Mouse (Mus musculus): ENCODE measurements around the gene Asgr1. TPM values are rescaled to one million over a fixed set of nuclear protein-coding genes. Genes with fewer than 3 reads are reported as not detected.

The Asgr1 gene
- polyA plus RNA-seq, 1 experiment from 2014 or later, result 3.9 TPM

DNA sequence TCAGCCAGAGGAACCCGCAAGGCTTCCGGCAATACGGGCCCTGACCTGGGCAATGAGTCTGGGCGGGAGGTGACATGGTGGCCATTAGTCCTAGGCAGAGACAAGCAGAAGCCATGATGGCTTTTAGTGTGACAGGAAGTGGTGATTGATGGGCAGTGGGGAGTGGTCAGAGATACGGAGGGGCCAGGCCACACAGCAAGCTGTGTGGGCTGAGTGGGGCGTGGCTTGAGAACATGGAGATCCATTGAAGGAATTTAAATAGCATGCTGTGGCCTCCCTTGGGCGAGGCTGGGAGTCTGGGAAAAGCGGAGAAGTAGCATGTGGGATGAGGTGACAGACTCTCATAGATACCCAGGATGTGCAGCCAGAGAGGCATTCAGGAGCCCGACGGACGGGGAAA lies 43.5 kb downstream of the Asgr1 start:
- 73% methylated on average over 11 of the region's 11 CpGs for whole genome bisulfite sequencing

DNA sequence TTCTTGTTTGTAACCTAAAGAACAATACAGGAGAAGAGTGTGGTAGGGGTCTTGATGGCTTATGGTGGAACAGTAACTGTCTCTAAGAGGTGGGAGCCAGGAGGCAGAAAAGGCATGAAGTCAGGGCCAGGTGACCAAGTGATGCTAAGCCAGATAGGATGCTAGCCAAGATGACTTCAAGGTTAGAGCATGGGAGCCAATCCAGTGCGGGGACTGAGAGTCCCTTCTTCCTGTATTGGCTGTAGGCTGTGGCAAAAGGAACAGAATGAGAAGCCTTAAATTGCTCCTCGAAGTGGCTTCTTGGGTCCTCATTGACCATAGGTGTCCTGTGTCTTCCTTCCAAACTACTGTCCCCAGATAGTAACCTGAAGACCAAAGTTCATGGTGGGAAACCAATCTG lies 45.2 kb downstream of the Asgr1 start:
- Histone ChIP-seq H3K4me3 (ENCODE audit: low read length) (no peak overlapping the region), H3K27ac (ENCODE audit: low read depth, low read length) (no peak overlapping the region), H3K9ac (ENCODE audit: low read depth, low read length) (no peak overlapping the region), H3K36me3 (ENCODE audit: control insufficient read depth, insufficient read depth, low read length) (no peaks in the 10 kb centered on the region), H3K4me2 (ENCODE audit: low read length) (no peak overlapping the region), H3K4me1 (ENCODE audit: control insufficient read depth, insufficient read depth, low read depth, low read length) (no peaks in the 10 kb centered on the region), H3K9me3 (ENCODE audit: control insufficient read depth, low read length) (no peaks in the 10 kb centered on the region), H3K27me3 (replicated peaks; ENCODE audit: control insufficient read depth, insufficient read depth, low read length) (no peaks in the 10 kb centered on the region)
- 90% methylated on average over 2 of the region's 2 CpGs for WGBS
- no peak for ATAC-seq

More for the DNA sequence above, 43.5 kb downstream of the Asgr1 start:
- Histone ChIP-seq H3K9me3 (ENCODE audit: control insufficient read depth, low read length) (no peaks in the 10 kb centered on the region), H3K4me1 (ENCODE audit: control insufficient read depth, insufficient read depth, low read depth, low read length) (no peaks in the 10 kb centered on the region), H3K27ac (ENCODE audit: low read depth, low read length) (no peak overlapping the region), H3K4me2 (ENCODE audit: low read length) (no peak overlapping the region), H3K36me3 (ENCODE audit: control insufficient read depth, insufficient read depth, low read length) (no peaks in the 10 kb centered on the region), H3K27me3 (replicated peaks; ENCODE audit: control insufficient read depth, insufficient read depth, low read length) (no peaks in the 10 kb centered on the region), H3K4me3 (ENCODE audit: low read length) (no peak overlapping the region), H3K9ac (ENCODE audit: low read depth, low read length) (no peak overlapping the region)
- no peak for ATAC-seq

DNA sequence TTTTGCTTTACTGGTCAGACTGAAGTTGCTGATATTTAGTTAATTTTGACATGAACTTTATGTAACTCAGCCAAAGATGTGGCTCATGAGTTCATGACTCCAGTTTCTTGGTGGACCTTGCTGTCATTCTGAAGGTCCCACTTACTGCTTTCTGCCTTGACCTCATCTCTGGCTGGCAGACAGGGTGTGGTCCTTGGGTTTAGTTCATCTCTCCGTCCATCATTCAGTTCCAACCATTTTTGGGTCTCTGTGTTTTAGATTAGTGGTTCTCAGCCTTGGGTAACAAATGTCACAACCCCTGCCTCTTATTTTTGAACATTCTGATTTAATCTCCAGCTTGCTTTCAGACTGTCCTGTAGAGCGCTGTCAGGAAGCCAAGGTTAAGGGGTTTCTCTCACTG lies 45.9 kb downstream of the Asgr1 start:
- H3K4me1 ChIP-seq (ENCODE audit: control insufficient read depth, insufficient read depth, low read depth, low read length), result no peaks in the 10 kb centered on the region
- ATAC-seq, result no peak
- 96% methylated on average over 2 of the region's 2 CpGs for WGBS

DNA sequence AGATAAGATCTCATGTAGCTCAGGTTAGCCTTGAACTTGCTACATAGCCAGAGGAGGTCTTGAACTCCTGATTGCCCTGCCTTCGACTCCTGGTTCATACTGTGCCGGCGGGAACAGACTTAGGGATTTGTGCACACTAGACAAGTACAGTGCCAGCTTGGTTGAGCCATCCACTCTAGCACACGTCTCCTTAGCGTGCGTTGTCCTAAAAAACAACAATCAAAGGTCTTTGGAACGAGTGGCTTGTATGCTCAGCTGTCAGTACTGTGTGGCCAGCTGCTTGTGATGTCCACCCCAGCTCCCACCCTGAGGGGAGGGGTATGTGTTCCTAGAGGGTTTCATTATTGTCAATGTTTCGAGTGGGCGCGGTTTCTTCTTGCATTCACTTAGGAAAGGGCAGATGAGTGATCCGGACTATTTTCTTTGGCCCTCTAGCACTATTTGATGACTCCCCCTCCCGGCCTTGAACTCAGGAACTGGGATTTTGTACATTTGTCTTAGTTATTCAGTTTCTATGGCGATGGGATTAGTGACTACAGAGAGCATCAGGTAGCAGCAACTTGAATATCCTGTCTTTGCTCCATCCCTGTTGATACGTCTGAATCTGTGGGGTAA lies 49.9 kb downstream of the Asgr1 start:
- H3K36me3 ChIP-seq (ENCODE audit: control insufficient read depth, insufficient read depth, low read length), result no peaks in the 10 kb centered on the region
- no peak overlapping the region for H3K4me2 ChIP-seq (ENCODE audit: low read length)
- 80% methylated on average over 14 of the region's 14 CpGs for WGBS
- no peak overlapping the region for H3K4me3 ChIP-seq (ENCODE audit: low read length)
- H3K9me3 ChIP-seq (ENCODE audit: control insufficient read depth, low read length), result no peaks in the 10 kb centered on the region
- no peaks in the 10 kb centered on the region for H3K4me1 ChIP-seq (ENCODE audit: control insufficient read depth, insufficient read depth, low read depth, low read length)
- H3K27ac ChIP-seq (ENCODE audit: low read depth, low read length), result no peak overlapping the region
- no peak for ATAC-seq
- no peaks in the 10 kb centered on the region for H3K27me3 ChIP-seq (replicated peaks; ENCODE audit: control insufficient read depth, insufficient read depth, low read length)
- no peak overlapping the region for H3K9ac ChIP-seq (ENCODE audit: low read depth, low read length)

More for the DNA sequence above, 45.9 kb downstream of the Asgr1 start:
- H3K4me2 ChIP-seq (ENCODE audit: low read length), result no peak overlapping the region
- H3K9ac ChIP-seq (ENCODE audit: low read depth, low read length), result no peak overlapping the region
- no peaks in the 10 kb centered on the region for H3K36me3 ChIP-seq (ENCODE audit: control insufficient read depth, insufficient read depth, low read length)
- H3K27me3 ChIP-seq (replicated peaks; ENCODE audit: control insufficient read depth, insufficient read depth, low read length), result no peaks in the 10 kb centered on the region
- H3K27ac ChIP-seq (ENCODE audit: low read depth, low read length), result no peak overlapping the region
- no peaks in the 10 kb centered on the region for H3K9me3 ChIP-seq (ENCODE audit: control insufficient read depth, low read length)
- no peak overlapping the region for H3K4me3 ChIP-seq (ENCODE audit: low read length)

DNA sequence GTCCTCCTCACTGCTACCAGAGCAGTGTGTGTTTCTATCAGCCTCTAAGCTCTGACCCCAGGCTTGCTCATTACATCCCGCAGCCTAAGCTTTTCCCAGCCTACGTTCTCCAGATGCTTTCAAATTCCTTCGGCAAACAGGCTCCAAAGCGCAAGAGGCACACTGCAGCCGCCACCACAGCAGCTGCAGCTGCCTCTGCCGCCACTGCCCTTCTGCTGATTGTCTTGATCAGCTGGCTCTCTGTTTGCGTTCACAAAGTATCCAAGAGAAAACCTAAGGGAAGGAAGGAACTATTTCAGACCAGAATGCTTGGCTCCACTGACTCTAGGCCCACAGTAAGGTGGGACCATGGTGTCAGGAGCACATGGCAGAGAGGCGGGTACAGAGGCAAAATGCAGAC lies 53.2 kb downstream of the Asgr1 start:
- Histone ChIP-seq H3K9ac (ENCODE audit: low read depth, low read length) (no peak overlapping the region), H3K4me3 (ENCODE audit: low read length) (no peak overlapping the region), H3K4me1 (ENCODE audit: control insufficient read depth, insufficient read depth, low read depth, low read length) (no peaks in the 10 kb centered on the region), H3K9me3 (ENCODE audit: control insufficient read depth, low read length) (no peaks in the 10 kb centered on the region), H3K27me3 (replicated peaks; ENCODE audit: control insufficient read depth, insufficient read depth, low read length) (no peaks in the 10 kb centered on the region), H3K4me2 (ENCODE audit: low read length) (no peak overlapping the region), H3K36me3 (ENCODE audit: control insufficient read depth, insufficient read depth, low read length) (no peaks in the 10 kb centered on the region), H3K27ac (ENCODE audit: low read depth, low read length) (no peak overlapping the region)
- no peak for ATAC-seq
- 72% methylated on average over 8 of the region's 8 CpGs for WGBS

MicroRNAs encoded within 50 kb of the gene (microRNA counts, 519-probe panel; counts per million panel counts)
- not detected for microRNA mmu-miR-324-3p
- 2,617 counts per million, percentile 68 among the panel's probes with 10 or more counts for microRNA mmu-miR-324-5p

Small RNA genes within 50 kb of the gene (microRNA-seq; reads per million reads assigned to microRNA genes)
- gene Mir324, result 3,316 reads per million, percentile 87 among the genes with 10 or more reads in this experiment

Other genes with a start within 250 kb of the Asgr1 start
- 1.3 and 1.6 TPM in 2 replicates for gene Tmem102, start 248.5 kb upstream of the Asgr1 start, polyA plus RNA-seq (2015; fragmentation: Nextera tagmentation; extraction: Ambion mirVana)
- gene Gm39566, start 238.8 kb upstream of the Asgr1 start, polyA plus RNA-seq (2015; fragmentation: Nextera tagmentation; extraction: Ambion mirVana), result not detected in 2 replicates
- not detected in 2 replicates for gene Spem2, start 235.6 kb upstream of the Asgr1 start, polyA plus RNA-seq (2015; fragmentation: Nextera tagmentation; extraction: Ambion mirVana)
- 0.35 and 0.45 TPM in 2 replicates for gene Spem1, start 231.9 kb upstream of the Asgr1 start, polyA plus RNA-seq (2015; fragmentation: Nextera tagmentation; extraction: Ambion mirVana)
- 19.1 and 22.4 TPM in 2 replicates for gene Nlgn2, start 216.3 kb upstream of the Asgr1 start, polyA plus RNA-seq (2015; fragmentation: Nextera tagmentation; extraction: Ambion mirVana)
- 341 and 379 TPM in 2 replicates for gene Tmem256, start 215.6 kb upstream of the Asgr1 start, polyA plus RNA-seq (2015; fragmentation: Nextera tagmentation; extraction: Ambion mirVana)
- gene Plscr3, start 207.7 kb upstream of the Asgr1 start, polyA plus RNA-seq (2015; fragmentation: Nextera tagmentation; extraction: Ambion mirVana), result 37.3 and 48.6 TPM in 2 replicates
- gene Tnk1, start 195.4 kb upstream of the Asgr1 start, polyA plus RNA-seq (2015; fragmentation: Nextera tagmentation; extraction: Ambion mirVana), result 0.10 and 0.13 TPM in 2 replicates
- not detected in 2 replicates for gene Tmem95, start 176.1 kb upstream of the Asgr1 start, polyA plus RNA-seq (2015; fragmentation: Nextera tagmentation; extraction: Ambion mirVana)
- 2.2 and 3.2 TPM in 2 replicates for gene Kctd11, start 172.7 kb upstream of the Asgr1 start, polyA plus RNA-seq (2015; fragmentation: Nextera tagmentation; extraction: Ambion mirVana)
- gene Acap1, start 158.5 kb upstream of the Asgr1 start, polyA plus RNA-seq (2015; fragmentation: Nextera tagmentation; extraction: Ambion mirVana), result 0.13 and 0.25 TPM in 2 replicates
- 5.5 and 6.3 TPM in 2 replicates for gene 2810408A11Rik, start 153.1 kb upstream of the Asgr1 start, polyA plus RNA-seq (2015; fragmentation: Nextera tagmentation; extraction: Ambion mirVana)
- gene Neurl4, start 153.0 kb upstream of the Asgr1 start, polyA plus RNA-seq (2015; fragmentation: Nextera tagmentation; extraction: Ambion mirVana), result 17.8 and 19.0 TPM in 2 replicates
- 55.2 and 65.7 TPM in 2 replicates for gene Gps2, start 140.2 kb upstream of the Asgr1 start, polyA plus RNA-seq (2015; fragmentation: Nextera tagmentation; extraction: Ambion mirVana)
- gene Eif5a, start 132.1 kb upstream of the Asgr1 start, polyA plus RNA-seq (2015; fragmentation: Nextera tagmentation; extraction: Ambion mirVana), result 1,120 and 1,123 TPM in 2 replicates
- 5.7 and 6.2 TPM in 2 replicates for gene Ybx2, start 118.3 kb upstream of the Asgr1 start, polyA plus RNA-seq (2015; fragmentation: Nextera tagmentation; extraction: Ambion mirVana)
- 4.7 and 5.8 TPM in 2 replicates for gene Slc2a4, start 105.9 kb upstream of the Asgr1 start, polyA plus RNA-seq (2015; fragmentation: Nextera tagmentation; extraction: Ambion mirVana)
- 0.17 and 0.33 TPM in 2 replicates for gene Cldn7, start 89.3 kb upstream of the Asgr1 start, polyA plus RNA-seq (2015; fragmentation: Nextera tagmentation; extraction: Ambion mirVana)
- gene Ctdnep1, start 72.9 kb upstream of the Asgr1 start, polyA plus RNA-seq (2015; fragmentation: Nextera tagmentation; extraction: Ambion mirVana), result 26.9 and 27.4 TPM in 2 replicates
- gene Elp5, start 71.6 kb upstream of the Asgr1 start, polyA plus RNA-seq (2015; fragmentation: Nextera tagmentation; extraction: Ambion mirVana), result 168 and 188 TPM in 2 replicates
- 576 and 581 TPM in 2 replicates for gene Gabarap, start 62.9 kb upstream of the Asgr1 start, polyA plus RNA-seq (2015; fragmentation: Nextera tagmentation; extraction: Ambion mirVana)
- gene Phf23, start 58.3 kb upstream of the Asgr1 start, polyA plus RNA-seq (2015; fragmentation: Nextera tagmentation; extraction: Ambion mirVana), result 54.2 and 55.4 TPM in 2 replicates
- gene Dvl2, start 53.5 kb upstream of the Asgr1 start, polyA plus RNA-seq (2015; fragmentation: Nextera tagmentation; extraction: Ambion mirVana), result 21.0 and 25.4 TPM in 2 replicates
- 66.6 and 69.1 TPM in 2 replicates for gene Acadvl, start 38.7 kb upstream of the Asgr1 start, polyA plus RNA-seq (2015; fragmentation: Nextera tagmentation; extraction: Ambion mirVana)
- gene Dlg4, start 37.1 kb upstream of the Asgr1 start, polyA plus RNA-seq (2015; fragmentation: Nextera tagmentation; extraction: Ambion mirVana), result 23.1 and 23.4 TPM in 2 replicates
- not detected in 2 replicates for gene Asgr2, start 38.6 kb downstream of the Asgr1 start, polyA plus RNA-seq (2015; fragmentation: Nextera tagmentation; extraction: Ambion mirVana)
- 1.2 and 1.4 TPM in 2 replicates for gene Mgl2, start 76.2 kb downstream of the Asgr1 start, polyA plus RNA-seq (2015; fragmentation: Nextera tagmentation; extraction: Ambion mirVana)
- gene Clec10a, start 102.1 kb downstream of the Asgr1 start, polyA plus RNA-seq (2015; fragmentation: Nextera tagmentation; extraction: Ambion mirVana), result 1.0 and 1.2 TPM in 2 replicates
- gene Slc16a11, start 158.7 kb downstream of the Asgr1 start, polyA plus RNA-seq (2015; fragmentation: Nextera tagmentation; extraction: Ambion mirVana), result 8.7 and 9.7 TPM in 2 replicates
- 11.9 and 15.2 TPM in 2 replicates for gene Slc16a13, start 167.0 kb downstream of the Asgr1 start, polyA plus RNA-seq (2015; fragmentation: Nextera tagmentation; extraction: Ambion mirVana)
- gene Bcl6b, start 175.7 kb downstream of the Asgr1 start, polyA plus RNA-seq (2015; fragmentation: Nextera tagmentation; extraction: Ambion mirVana), result 5.1 and 6.6 TPM in 2 replicates
- 167 and 175 TPM in 2 replicates for gene 0610010K14Rik, start 183.8 kb downstream of the Asgr1 start, polyA plus RNA-seq (2015; fragmentation: Nextera tagmentation; extraction: Ambion mirVana)
- gene Gm21988, start 185.7 kb downstream of the Asgr1 start, polyA plus RNA-seq (2015; fragmentation: Nextera tagmentation; extraction: Ambion mirVana), result 13.8 and 15.7 TPM in 2 replicates
- gene Rnasek, start 185.8 kb downstream of the Asgr1 start, polyA plus RNA-seq (2015; fragmentation: Nextera tagmentation; extraction: Ambion mirVana), result 416 and 443 TPM in 2 replicates
- gene Alox12, start 201.3 kb downstream of the Asgr1 start, polyA plus RNA-seq (2015; fragmentation: Nextera tagmentation; extraction: Ambion mirVana), result 1.1 and 1.3 TPM in 2 replicates

All from hindbrain, embryonic 16.5 days (tissue).